Mouse (Mus musculus) CH12F3 (cell line): ENCODE measurements around the gene Ubn2.
"Not testable (repeated sequence)": the region's sequence is repeated elsewhere in the genome, so short reads cannot be mapped to it uniquely, and the experiment has no call there.

Experiments
- in situ Hi-C: fragments of 300-500 bp; cut with MboI; formaldehyde crosslinking; loops from 2 replicates; pipeline ENCODE4 v1.14.3; 2020; ENCODE audit warnings: low sequenced_read_pairs

The Ubn2 gene

DNA sequence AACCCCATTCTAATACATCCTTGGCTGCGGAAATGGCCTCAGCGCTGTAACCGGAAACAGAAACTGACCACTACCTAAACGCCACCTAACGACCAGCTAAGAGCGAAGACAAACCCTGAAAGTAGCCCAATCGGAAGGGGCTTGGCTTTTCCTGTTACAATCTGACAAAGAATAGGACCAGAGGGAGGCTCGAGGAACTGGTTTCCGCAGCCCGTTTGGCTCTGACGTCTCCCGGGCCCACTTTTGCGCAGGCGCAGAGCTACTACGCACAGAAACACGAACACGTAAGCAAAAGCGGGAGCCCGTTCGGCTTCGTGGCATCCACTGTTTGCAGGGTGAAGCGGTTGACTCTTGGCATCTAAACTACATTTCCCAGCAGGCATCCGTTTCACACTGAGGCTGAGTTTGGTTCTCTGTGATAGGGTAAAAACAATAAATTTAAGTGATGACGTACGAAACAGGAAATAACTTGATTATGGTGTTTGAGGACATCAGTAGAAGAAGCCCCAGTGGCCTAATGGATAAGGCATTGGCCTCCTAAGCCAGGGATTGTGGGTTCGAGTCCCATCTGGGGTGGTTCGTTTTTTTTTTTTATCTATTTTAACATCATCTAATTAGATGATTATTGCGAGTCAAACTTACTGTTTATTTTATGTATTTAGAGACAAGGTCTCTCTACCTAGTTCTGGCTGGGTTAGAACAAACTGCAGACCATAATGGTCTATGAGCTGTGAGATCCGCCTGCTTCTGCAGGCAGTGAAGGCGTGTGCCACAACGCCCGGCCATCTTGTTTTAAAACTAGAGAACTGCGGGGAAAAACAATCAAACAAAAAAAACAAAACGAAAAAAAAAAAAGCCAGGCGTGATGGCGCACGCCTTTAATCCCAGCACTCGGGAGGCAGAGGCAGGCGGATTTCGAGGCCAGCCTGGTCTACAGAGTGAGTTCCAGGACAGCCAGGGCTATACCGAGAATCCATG, 100.0 kb downstream of the Ubn2 start, which contains the start of gene Fmc1:
Fmc1 (plus strand) TSS at position 75 of the 978 bp plus-strand sequence.
- in situ Hi-C loops = no loop called here

DNA sequence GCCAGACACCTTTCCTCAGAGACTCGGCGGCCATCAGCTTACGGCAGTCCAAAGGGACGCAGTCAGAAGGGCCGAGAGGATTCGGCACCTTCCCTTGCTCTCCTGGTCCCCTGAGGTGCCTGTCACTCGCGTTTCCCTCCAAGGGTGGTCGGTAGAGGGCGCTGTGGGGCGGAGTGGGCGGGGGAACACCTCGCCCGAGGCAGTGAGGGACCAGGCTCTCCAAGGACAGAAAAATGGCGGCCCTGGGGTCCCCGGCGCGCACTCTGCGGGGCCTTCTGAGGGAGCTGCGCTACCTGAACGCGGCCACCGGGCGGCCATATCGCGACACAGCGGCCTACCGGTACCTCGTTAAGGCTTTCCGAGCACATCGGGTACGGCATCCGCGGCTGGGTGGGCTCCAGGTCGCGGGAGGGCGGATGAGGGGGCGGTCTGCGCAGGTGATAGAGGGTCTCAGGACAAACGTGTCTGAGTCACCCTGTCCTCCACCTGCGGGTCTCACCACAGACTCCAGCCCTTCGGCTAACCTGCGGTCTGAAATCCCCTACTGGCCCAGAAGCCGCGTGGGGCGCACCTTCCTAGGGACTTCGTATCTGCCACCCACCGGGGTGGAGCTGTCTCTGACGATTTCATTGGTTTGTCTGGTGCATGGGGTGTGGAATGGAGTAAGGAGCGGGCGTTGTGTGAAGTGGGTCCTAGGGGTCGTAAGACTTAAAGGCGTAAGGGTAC, 101.1 kb downstream of the Ubn2 start:
- in situ Hi-C loops = no loop called here

DNA sequence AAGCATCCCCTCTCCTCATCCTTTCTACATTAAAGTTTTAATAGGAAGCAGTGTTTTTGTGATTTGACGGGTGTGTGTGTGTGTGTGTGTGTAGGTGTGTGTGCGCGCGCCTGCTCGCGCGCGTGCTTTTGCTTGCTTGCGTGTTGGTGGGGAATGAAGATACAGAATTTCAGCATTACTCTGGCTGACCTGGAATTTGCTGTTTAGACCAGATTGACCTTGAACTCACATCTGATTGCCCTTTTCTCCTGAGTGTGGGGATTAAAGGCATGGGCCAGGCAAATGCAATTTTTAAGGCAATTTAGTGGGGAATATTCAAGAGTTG, 101.6 kb downstream of the Ubn2 start:
- in situ Hi-C loops = no loop called here

DNA sequence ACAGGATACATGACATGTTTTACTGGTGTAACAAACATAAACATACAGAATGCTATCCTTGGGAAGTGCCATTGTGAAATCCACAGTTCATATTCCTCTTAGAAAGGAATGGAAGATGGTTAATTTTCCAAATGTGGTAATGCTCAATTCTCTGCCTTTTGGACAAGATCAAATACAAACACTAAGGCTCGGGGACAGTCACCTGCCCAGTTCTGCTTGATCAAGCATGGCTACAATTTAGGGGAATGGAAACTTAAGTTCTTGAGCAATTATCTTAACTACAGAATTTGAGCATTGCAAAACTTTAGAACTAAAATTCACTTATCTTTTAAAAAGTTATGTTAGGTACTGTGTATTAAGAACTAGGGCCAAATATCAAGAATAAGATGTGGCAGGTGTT, 102.0 kb downstream of the Ubn2 start:
- in situ Hi-C loops = no loop called here

DNA sequence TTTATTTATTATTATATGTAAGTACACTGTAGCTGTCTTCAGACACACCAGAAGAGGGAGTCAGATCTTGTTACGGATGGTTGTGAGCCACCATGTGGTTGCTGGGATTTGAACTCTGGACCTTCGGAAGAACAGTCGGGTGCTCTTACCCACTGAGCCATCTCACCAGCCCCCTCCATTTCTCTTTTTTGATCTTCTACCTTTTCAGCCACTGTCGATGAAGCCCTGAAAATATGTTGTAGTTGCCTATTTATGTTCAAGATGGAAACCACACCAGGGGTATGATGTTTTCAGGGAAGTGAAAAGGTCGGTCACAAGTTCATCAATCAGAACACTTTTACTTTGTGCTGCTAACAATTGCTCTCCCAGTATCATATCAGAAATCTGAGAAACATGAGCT, 110.4 kb downstream of the Ubn2 start:
- in situ Hi-C loops = not testable (repeated sequence)

DNA sequence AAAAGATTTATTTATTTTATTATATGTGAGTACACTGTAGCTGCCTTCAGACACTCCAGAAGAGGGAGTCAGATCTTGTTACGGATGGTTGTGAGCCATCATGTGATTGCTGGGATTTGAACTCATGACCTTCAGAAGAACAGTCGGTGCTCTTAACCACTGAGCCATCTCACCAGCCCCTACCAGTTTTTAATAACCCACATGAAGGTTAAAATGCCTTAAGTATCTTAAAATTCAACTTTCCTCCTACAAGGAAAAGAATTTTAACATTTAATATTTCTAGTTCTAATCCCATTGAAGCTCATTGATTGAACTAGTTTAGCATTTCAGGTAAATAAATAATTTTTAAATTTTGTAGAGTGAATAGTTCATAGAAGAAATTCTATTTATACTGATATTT, 113.3 kb downstream of the Ubn2 start:
- in situ Hi-C loops = not testable (repeated sequence)

DNA sequence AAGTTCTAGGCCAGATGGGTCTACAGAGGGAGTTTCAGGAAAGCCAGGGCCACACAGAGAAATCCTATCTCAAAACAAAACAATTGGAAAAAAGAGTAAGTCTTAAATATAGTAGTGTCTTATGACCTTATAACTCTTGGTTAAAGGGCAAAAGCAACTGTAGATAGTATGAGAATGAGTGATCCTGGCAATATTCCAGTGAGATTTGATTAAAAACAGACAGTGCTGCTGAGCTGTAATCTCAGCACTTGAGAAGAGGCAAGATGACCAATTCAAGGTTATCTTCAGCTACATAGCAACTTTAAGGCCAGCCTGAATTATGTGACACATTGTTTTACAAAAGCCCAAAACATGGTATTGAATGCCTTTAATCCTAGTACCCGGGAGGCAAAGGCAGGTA, 114.0 kb downstream of the Ubn2 start:
- in situ Hi-C loops = no loop called here

DNA sequence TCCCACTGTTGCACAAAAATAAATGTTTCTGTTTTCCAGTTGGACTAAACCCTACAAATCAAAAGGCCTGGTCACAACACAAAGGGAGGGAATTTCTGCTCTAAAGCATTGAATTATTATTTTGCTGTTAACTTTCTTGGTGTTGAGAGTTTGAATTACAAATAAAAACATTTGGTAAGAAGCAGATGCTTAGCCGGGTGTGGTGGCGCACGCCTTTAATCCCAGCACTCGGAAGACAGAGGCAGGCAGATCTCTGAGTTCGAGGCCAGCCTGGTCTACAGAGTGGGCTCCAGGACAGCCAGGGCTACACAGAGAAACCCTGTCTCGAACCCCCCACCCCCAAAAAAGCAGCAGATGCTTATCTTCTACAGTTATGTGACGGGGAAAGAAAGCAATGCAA, 114.8 kb downstream of the Ubn2 start:
- in situ Hi-C loops = not testable (repeated sequence)

DNA sequence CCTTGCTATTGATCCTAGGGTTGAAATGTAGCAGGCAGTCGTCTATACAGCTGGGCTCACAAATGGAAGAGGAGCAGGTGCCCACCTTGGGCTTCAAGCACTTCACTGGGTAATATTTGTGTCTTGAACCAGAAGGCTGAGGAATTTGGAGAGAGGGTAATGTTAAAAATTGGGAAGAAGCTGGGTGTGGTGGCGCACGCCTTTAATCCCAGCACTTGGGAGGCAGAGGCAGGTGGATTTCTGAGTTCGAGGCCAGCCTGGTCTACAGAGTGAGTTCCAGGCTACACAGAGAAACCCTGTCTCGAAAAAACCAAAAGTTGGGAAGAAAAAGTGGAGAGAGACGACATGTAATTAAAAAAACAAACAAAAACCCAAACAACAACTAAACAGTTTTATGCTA, 116.1 kb downstream of the Ubn2 start:
- in situ Hi-C loops = not testable (repeated sequence)

DNA sequence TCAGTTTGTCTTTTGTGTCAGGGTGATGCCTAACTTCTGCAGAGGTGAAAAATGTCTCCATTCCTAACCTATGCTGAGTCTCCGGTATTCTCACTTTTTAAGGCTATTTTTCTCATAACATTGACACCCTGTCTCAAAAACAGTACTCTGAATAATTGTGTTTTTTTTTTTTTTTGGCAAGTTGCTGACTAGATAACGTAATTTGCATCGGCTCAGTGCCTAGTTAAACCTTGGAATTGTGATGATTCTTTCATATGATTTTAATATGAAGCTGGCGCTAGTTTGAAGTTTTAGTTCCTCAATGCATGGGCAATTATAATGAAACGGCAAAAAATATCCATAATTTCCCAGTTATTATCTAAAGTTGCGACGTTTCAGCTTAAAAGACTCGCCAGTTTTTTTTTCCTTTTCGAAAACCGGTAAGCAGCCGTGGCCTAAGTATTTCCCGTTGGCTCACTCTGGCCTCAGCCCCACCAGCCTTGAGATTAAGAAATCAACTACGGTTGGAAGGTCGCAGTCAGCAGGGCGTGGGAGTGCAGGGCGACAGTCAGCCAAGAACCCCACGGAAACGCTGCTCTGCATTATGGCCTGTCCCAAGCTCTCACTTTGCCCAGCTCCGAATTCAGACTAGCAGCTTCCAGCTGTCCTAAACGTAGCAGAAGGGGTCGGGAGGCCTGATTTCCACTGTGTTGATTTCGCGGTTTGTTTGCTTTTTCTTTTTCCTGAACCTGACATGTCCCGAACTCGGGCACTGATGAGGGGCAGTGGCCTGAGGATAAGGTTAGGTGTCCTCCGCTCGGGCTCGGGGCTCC, 116.7 kb downstream of the Ubn2 start:
- in situ Hi-C loops = no loop called here

DNA sequence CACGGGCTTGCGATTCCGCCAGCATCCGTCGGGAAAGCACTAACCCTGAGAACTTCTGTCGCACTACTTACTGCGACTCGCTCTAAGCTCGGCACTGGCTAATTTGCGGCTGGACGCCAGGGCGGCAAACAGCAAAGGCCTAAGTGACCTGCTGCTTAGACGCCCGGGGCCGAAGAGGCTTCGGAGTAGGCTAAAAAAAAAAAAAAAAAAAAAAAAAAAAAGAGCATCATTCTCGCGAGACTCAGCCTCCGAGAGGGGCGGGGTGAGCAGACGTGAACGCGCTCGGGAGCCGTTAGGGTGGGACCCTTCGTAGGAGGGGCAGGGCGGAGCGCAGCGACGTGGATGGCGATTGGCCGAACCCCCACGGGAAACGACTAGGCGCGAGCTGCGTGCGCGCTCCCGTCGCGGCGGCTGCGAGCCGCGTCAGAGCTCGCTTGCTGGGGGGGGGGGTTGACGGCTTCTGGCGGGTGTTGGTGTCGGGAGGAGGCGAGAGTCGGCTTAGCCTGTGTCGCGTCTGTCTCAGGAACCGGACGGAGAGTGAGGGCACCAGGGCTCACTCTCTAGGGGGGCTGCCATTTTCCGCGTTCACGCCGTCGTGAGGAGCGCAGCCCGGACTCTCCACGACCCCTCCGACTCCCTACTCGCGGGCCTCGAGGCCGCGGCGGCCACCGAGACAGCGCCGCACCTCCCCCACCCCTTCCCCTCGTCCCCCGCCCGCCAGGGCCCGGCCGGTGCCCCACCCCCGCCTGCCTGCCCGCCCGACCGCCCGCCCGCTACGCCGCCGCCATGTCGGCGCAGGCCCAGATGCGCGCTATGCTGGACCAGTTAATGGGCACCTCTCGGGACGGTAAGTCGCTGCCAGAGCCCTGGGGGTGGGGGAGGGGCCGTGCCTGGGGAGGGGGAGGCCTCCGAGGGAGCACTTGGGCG, 117.6 kb downstream of the Ubn2 start, which contains the start of gene Luc7l2:
Luc7l2 (plus strand) TSS at position 273 of the 927 bp plus-strand sequence.
- in situ Hi-C loops = no loop called here

DNA sequence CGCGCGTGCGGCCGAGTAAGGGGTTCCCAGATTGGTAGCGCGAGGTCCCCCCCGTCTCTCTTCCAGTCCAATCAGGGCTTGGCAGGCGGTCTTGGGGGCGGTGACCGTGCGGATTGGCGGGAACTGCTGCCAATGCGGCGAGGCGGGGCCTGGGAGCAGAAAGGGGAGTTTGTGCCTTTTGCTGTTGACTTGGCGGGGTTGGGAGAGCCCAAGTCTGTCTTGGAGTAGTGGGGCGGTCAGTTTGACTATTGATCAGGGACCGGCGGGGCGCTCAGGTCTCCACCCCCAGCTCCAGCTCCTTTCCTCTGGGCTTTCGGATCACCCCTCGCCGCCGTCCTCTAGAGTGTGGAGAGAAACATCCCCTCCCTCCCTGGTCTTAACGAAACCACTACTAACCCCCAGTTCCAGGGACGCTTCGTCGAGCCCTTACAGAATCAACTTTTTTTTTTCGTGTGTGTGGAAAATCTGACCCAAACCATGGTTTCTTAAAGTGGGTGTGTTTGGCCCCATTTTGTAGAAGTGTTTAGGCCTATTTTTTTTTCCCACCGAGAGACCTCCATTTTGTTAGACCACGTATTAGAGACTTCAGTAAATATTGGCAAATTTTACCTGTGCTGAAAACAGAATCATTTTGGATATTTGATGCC, 118.4 kb downstream of the Ubn2 start:
- in situ Hi-C loops = no loop called here

DNA sequence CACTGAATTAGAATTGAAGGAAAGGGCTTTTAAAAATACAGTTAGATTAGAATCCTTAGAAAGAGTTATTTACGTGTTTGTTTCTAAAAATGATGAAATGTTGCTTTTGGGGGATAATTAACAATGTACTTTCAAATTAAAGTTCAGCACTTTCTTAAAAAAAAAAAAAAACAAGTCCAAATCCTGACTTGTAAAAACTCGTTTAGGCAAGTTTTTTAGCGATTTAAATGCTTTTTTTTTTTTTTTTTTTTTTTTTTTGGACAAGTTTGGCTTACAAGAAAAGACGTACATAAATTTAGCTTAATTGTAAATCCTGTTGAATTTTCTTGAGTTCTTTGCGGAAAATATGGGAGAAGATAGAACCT, 118.9 kb downstream of the Ubn2 start:
- in situ Hi-C loops = no loop called here
